ENCODE assay signal across 21 mouse cellular contexts in genomic region chr11:78408256-78409240, GRCm38 (mm10). TPM values are rescaled to one million over a fixed set of nuclear protein-coding genes. Genes with fewer than 3 reads are reported as not detected.
DNase-seq lines count a peak whose midpoint lies in the region; ATAC-seq and TF ChIP-seq lines count a peak whose summit lies in the region.
"Had no signal": no experiment of that assay in that cellular context is flagged by ENCODE, and none has a peak within 500 bp of the region (broad histone marks: within the 10 kb centered on the region; RNA-seq: fewer than 3 reads in every experiment).

No protein-coding gene starts in this region.

- intact Hi-C loops in left cerebral cortex, postnatal 14 days (cut with DNase I) = no loop called here

- H3K4me3 ChIP-seq in kidney, embryonic 16.5 days (ENCODE audit: low read length) = no peak overlapping the region
- H3K4me3 ChIP-seq in stomach, embryonic 15.5 days (replicated peaks) = no peak overlapping the region
- H3K4me3 ChIP-seq in stomach, postnatal 0 days (ENCODE audit: low read depth, low read length) = no peak overlapping the region
- no peak overlapping the region for H3K4me3 ChIP-seq in lung, embryonic 16.5 days (ENCODE audit: low read length)
- no peak overlapping the region for H3K4me3 ChIP-seq in layer of hippocampus, adult 2 months
- H3K4me3 ChIP-seq: forebrain, embryonic 15.5 days; midbrain, embryonic 12.5 days; myocyte had no signal

- ATAC-seq in kidney, embryonic 16.5 days (ENCODE audit: low FRiP score, low TSS enrichment) = no peak
- ATAC-seq in stomach, embryonic 15.5 days (ENCODE audit: insufficient read depth, low FRiP score, low read depth) = peak; percentile 43; the same call in 1 of the 2 replicates
- ATAC-seq in stomach, postnatal 0 days (ENCODE audit: low FRiP score, low TSS enrichment) = no peak
- ATAC-seq in lung, embryonic 16.5 days (ENCODE audit: low read depth) = peak; percentile 94
- ATAC-seq: activated CD4-positive, CD25-positive, alpha-beta regulatory T cell, adult 4 months; forebrain, embryonic 15.5 days; inflammation-experienced regulatory T-cells, adult 6 months had no signal

- H3K9ac ChIP-seq in kidney, embryonic 16.5 days (replicated peaks; ENCODE audit: low read length) = no peak overlapping the region
- no peak overlapping the region for H3K9ac ChIP-seq in stomach, embryonic 15.5 days
- H3K9ac ChIP-seq in stomach, postnatal 0 days (ENCODE audit: low read length) = no peak overlapping the region
- H3K9ac ChIP-seq in lung, embryonic 16.5 days (ENCODE audit: low read length) = no peak overlapping the region
- H3K9ac ChIP-seq: forebrain, embryonic 15.5 days; midbrain, embryonic 12.5 days had no signal

- no peaks in the 10 kb centered on the region for H3K27me3 ChIP-seq in kidney, embryonic 16.5 days (ENCODE audit: insufficient read depth, low read length)
- H3K27me3 ChIP-seq in stomach, embryonic 15.5 days (replicated peaks) = no peaks in the 10 kb centered on the region
- no peaks in the 10 kb centered on the region for H3K27me3 ChIP-seq in stomach, postnatal 0 days (ENCODE audit: control insufficient read depth, insufficient read depth, low read length)
- no peaks in the 10 kb centered on the region for H3K27me3 ChIP-seq in lung, embryonic 16.5 days (ENCODE audit: control insufficient read depth, insufficient read depth, low read depth, low read length)
- H3K27me3 ChIP-seq: forebrain, embryonic 15.5 days; midbrain, embryonic 12.5 days had no signal

- no peak for TF ChIP-seq CTCF in stomach, postnatal 0 days (IDR thresholded peaks at IDR 0.05; ENCODE audit: low read depth)
- no peak for TF ChIP-seq CTCF in layer of hippocampus, adult 2 months (conservative IDR thresholded peaks at IDR 0.05)

- WGBS in kidney, embryonic 16.5 days = 67% methylated on average over 9 of the region's 9 CpGs
- WGBS in stomach, embryonic 15.5 days = 57% methylated on average over 9 of the region's 9 CpGs
- 45% methylated on average over 9 of the region's 9 CpGs for WGBS in stomach, postnatal 0 days
- 50% methylated on average over 9 of the region's 9 CpGs for WGBS in lung, embryonic 16.5 days

- DNase-seq in kidney, adult 11 months = peak; percentile 86
- DNase-seq in stomach, postnatal 0 days (ENCODE audit: low spot score) = no peak
- no peak for DNase-seq in ovary, adult 18-20 months (ENCODE audit: low spot score)
- DNase-seq in layer of hippocampus, adult 2 months (ENCODE audit: low spot score in 2 of 2) = no peak
- DNase-seq in left cerebral cortex, postnatal 14 days (ENCODE audit: low spot score in 2 of 2) = no peak
- DNase-seq: cerebellum, postnatal 25 days; heart, adult 11 months; layer of hippocampus, postnatal 36 days; thymus, adult 2 months had no signal

- no peak overlapping the region for H3K27ac ChIP-seq in kidney, embryonic 16.5 days (ENCODE audit: low read length)
- peak overlapping the region; percentile 31; the same call in 1 of the 2 replicates for H3K27ac ChIP-seq in stomach, embryonic 15.5 days
- no peak overlapping the region for H3K27ac ChIP-seq in stomach, postnatal 0 days (replicated peaks)
- H3K27ac ChIP-seq in lung, embryonic 16.5 days (ENCODE audit: low read length) = peak overlapping the region; percentile 82
- no peak overlapping the region for H3K27ac ChIP-seq in layer of hippocampus, adult 2 months
- H3K27ac ChIP-seq: forebrain, embryonic 15.5 days; midbrain, embryonic 12.5 days had no signal

- H3K9me3 ChIP-seq in kidney, embryonic 16.5 days (ENCODE audit: low read length) = no peaks in the 10 kb centered on the region
- no peaks in the 10 kb centered on the region for H3K9me3 ChIP-seq in stomach, embryonic 15.5 days
- H3K9me3 ChIP-seq in stomach, postnatal 0 days (ENCODE audit: control insufficient read depth, low read length) = no peaks in the 10 kb centered on the region
- no peaks in the 10 kb centered on the region for H3K9me3 ChIP-seq in lung, embryonic 16.5 days (ENCODE audit: control insufficient read depth, low read length)
- H3K9me3 ChIP-seq: forebrain, embryonic 15.5 days; midbrain, embryonic 12.5 days had no signal

- H3K4me1 ChIP-seq in kidney, embryonic 16.5 days (ENCODE audit: insufficient read depth, low read length) = no peaks in the 10 kb centered on the region; the same call in 1 of the 2 replicates
- H3K4me1 ChIP-seq in stomach, embryonic 15.5 days = no peaks in the 10 kb centered on the region
- no peaks in the 10 kb centered on the region for H3K4me1 ChIP-seq in stomach, postnatal 0 days (replicated peaks; ENCODE audit: control insufficient read depth, insufficient read depth)
- H3K4me1 ChIP-seq in lung, embryonic 16.5 days (replicated peaks; ENCODE audit: control insufficient read depth, insufficient read depth, low read length) = peaks cover 8% of the 10 kb centered on the region
- H3K4me1 ChIP-seq: midbrain, embryonic 12.5 days had no signal

- no peak overlapping the region for H3K4me2 ChIP-seq in kidney, embryonic 16.5 days (replicated peaks; ENCODE audit: low read depth, low read length)
- no peak overlapping the region for H3K4me2 ChIP-seq in stomach, embryonic 15.5 days
- no peak overlapping the region for H3K4me2 ChIP-seq in stomach, postnatal 0 days (replicated peaks; ENCODE audit: low read depth)
- H3K4me2 ChIP-seq in lung, embryonic 16.5 days (ENCODE audit: low read depth, low read length) = no peak overlapping the region
- H3K4me2 ChIP-seq: forebrain, embryonic 15.5 days; midbrain, embryonic 12.5 days had no signal

- TF ChIP-seq EP300 in stomach, postnatal 0 days (optimal IDR thresholded peaks at IDR 0.05) = no peak

- H3K36me3 ChIP-seq in kidney, embryonic 16.5 days (ENCODE audit: insufficient read depth, low read length) = no peaks in the 10 kb centered on the region
- H3K36me3 ChIP-seq in stomach, embryonic 15.5 days = no peaks in the 10 kb centered on the region
- no peaks in the 10 kb centered on the region for H3K36me3 ChIP-seq in stomach, postnatal 0 days (ENCODE audit: control insufficient read depth, insufficient read depth, low read length)
- no peaks in the 10 kb centered on the region for H3K36me3 ChIP-seq in lung, embryonic 16.5 days (ENCODE audit: control insufficient read depth, insufficient read depth, low read length)
- H3K36me3 ChIP-seq: forebrain, embryonic 15.5 days; midbrain, embryonic 12.5 days had no signal

RNA-seq across cellular contexts. Expression of gene Slc13a2, which starts 13.5 kb away (rescaled TPM):
- polyA plus RNA-seq in kidney, embryonic 16.5 days (2015; fragmentation: Nextera tagmentation; extraction: Ambion mirVana) = 2.2 and 2.4 TPM in 2 replicates
- polyA plus RNA-seq in stomach, embryonic 15.5 days (2015; fragmentation: Nextera tagmentation; extraction: Ambion mirVana) = 0.26 and 0.51 TPM in 2 replicates
- polyA plus RNA-seq in stomach, postnatal 0 days (2015; fragmentation: Nextera tagmentation; extraction: Ambion mirVana) = 0.23 and 0.39 TPM in 2 replicates
- 0.15 and 0.47 TPM in 2 replicates for polyA plus RNA-seq in lung, embryonic 16.5 days (2015; fragmentation: Nextera tagmentation; extraction: Ambion mirVana)
- not detected for total RNA-seq in layer of hippocampus, adult 2 months (2021)
- not detected for total RNA-seq in left cerebral cortex, postnatal 14 days (2021)
- total RNA-seq: layer of hippocampus, postnatal 36 days had no signal
- polyA plus RNA-seq: activated CD4-positive, CD25-positive, alpha-beta regulatory T cell, adult 4 months; forebrain, embryonic 15.5 days; hindbrain, embryonic 11.5 days; inflammation-experienced regulatory T-cells, adult 6 months; limb, embryonic 11.5 days; midbrain, embryonic 12.5 days had no signal

RNA-seq across cellular contexts. Expression of gene Foxn1, which starts 22.2 kb away (rescaled TPM):
- polyA plus RNA-seq in kidney, embryonic 16.5 days (2015; fragmentation: Nextera tagmentation; extraction: Ambion mirVana) = 0.05 TPM in 1 of 2 replicates, not detected in the other
- 0.63 and 0.90 TPM in 2 replicates for polyA plus RNA-seq in stomach, embryonic 15.5 days (2015; fragmentation: Nextera tagmentation; extraction: Ambion mirVana)
- 1.9 and 2.6 TPM in 2 replicates for polyA plus RNA-seq in stomach, postnatal 0 days (2015; fragmentation: Nextera tagmentation; extraction: Ambion mirVana)
- polyA plus RNA-seq in lung, embryonic 16.5 days (2015; fragmentation: Nextera tagmentation; extraction: Ambion mirVana) = 0.77 and 1.2 TPM in 2 replicates
- total RNA-seq in layer of hippocampus, adult 2 months (2021) = not detected
- total RNA-seq in left cerebral cortex, postnatal 14 days (2021) = not detected
- total RNA-seq: layer of hippocampus, postnatal 36 days; neutrophil, adult 5-6 weeks had no signal
- polyA plus RNA-seq: activated CD4-positive, CD25-positive, alpha-beta regulatory T cell, adult 4 months; forebrain, embryonic 15.5 days; inflammation-experienced regulatory T-cells, adult 6 months; liver, embryonic 16.5 days; midbrain, embryonic 12.5 days had no signal

RNA-seq across cellular contexts. Expression of gene Slc46a1, which starts 56.9 kb away (rescaled TPM):
- 24.7 and 24.9 TPM in 2 replicates for polyA plus RNA-seq in kidney, embryonic 16.5 days (2015; fragmentation: Nextera tagmentation; extraction: Ambion mirVana)
- 11.9 and 12.4 TPM in 2 replicates for polyA plus RNA-seq in stomach, embryonic 15.5 days (2015; fragmentation: Nextera tagmentation; extraction: Ambion mirVana)
- polyA plus RNA-seq in stomach, postnatal 0 days (2015; fragmentation: Nextera tagmentation; extraction: Ambion mirVana) = 16.4 and 16.9 TPM in 2 replicates
- 12.2 TPM in 2 replicates for polyA plus RNA-seq in lung, embryonic 16.5 days (2015; fragmentation: Nextera tagmentation; extraction: Ambion mirVana)
- total RNA-seq in layer of hippocampus, adult 2 months (2021) = 10 to 100 TPM; 11.7 to 12.3 TPM
- 10 to 100 TPM; 10.2 to 10.5 TPM for total RNA-seq in left cerebral cortex, postnatal 14 days (2021)
- total RNA-seq: neutrophil, adult 5-6 weeks had no signal

Comparison
In these comparisons a context has a peak if more than half of its experiments do, and no peak if none do; other contexts are left out.
1. ATAC-seq: peak in stomach, embryonic 15.5 days (single experiment) and lung, embryonic 16.5 days (single experiment); none in kidney, embryonic 16.5 days (single experiment) and stomach, postnatal 0 days (single experiment).
2. H3K27ac ChIP-seq: peak in stomach, embryonic 15.5 days (single experiment) and lung, embryonic 16.5 days (single experiment); none in kidney, embryonic 16.5 days (single experiment), stomach, postnatal 0 days (single experiment) and layer of hippocampus, adult 2 months (single experiment).